Mouse (Mus musculus) heart, postnatal 0 days (tissue): ENCODE measurements at regions not wholly inside any gene's neighbourhood (a gene's known extent, or its start where the extent isn't known, plus 50 kb on each side); places are given as distances from the start of the nearest gene placed in this dataset.

Experiments
- ATAC-seq: fragments of 200-750 bp; cut with Nextera tagmentation; 2 replicates; pipeline ENCODE4 v1.8.0; 2017; ENCODE audit warnings: low read depth, moderate number of reproducible peaks, moderate library complexity; ENCODE audit not compliant: insufficient read depth
- DNase-seq: peaks from one replicate; pipeline ENCODE4 v3.0.0-alpha.2; 2016; ENCODE audit warnings: low spot score
- H3K27ac ChIP-seq: fragments of 300-500 bp; sonication (generic); 2 replicates; pipeline ENCODE4 v1.5.1; 2014; ENCODE audit warnings: low read depth, mild to moderate bottlenecking
- H3K27me3 ChIP-seq: fragments of 300-500 bp; sonication (generic); 2 replicates; pipeline ENCODE4 v1.6.1; 2014; ENCODE audit warnings: low read length, mixed read lengths; ENCODE audit not compliant: control insufficient read depth, insufficient read depth
- H3K36me3 ChIP-seq: fragments of 300-500 bp; sonication (generic); replicated peaks from 2 replicates; pipeline ENCODE4 v1.6.1; 2014; ENCODE audit warnings: low read length, mixed read lengths; ENCODE audit not compliant: control insufficient read depth, insufficient read depth
- H3K4me1 ChIP-seq: fragments of 300-500 bp; sonication (generic); 2 replicates; pipeline ENCODE4 v1.6.1; 2014; ENCODE audit warnings: antibody characterized with exemption; ENCODE audit not compliant: control insufficient read depth, insufficient read depth
- H3K4me2 ChIP-seq: fragments of 300-500 bp; sonication (generic); 2 replicates; pipeline ENCODE4 v1.6.1; 2014; ENCODE audit warnings: low read depth, mild to moderate bottlenecking, low read length, moderate library complexity
- H3K4me3 ChIP-seq: fragments of 300-500 bp; sonication (generic); 2 replicates; pipeline ENCODE4 v1.5.1; 2014; ENCODE audit warnings: low read depth, low read length
- H3K9ac ChIP-seq: fragments of 300-500 bp; sonication (generic); replicated peaks from 2 replicates; pipeline ENCODE4 v1.6.1; 2014; ENCODE audit warnings: low read depth, low read length, mixed read lengths
- H3K9me3 ChIP-seq: fragments of 300-500 bp; sonication (generic); replicated peaks from 2 replicates; pipeline ENCODE4 v1.6.1; 2016; ENCODE audit warnings: low read length; ENCODE audit not compliant: control insufficient read depth
- CTCF ChIP-seq: IDR thresholded peaks from 2 replicates; pipeline ENCODE4 v1.5.1; 2016; ENCODE audit warnings: antibody characterized with exemption, control low read depth, low read depth
- EP300 ChIP-seq: IDR thresholded peaks from 2 replicates; pipeline ENCODE4 v1.6.1; 2016; ENCODE audit warnings: antibody characterized with exemption, low read depth
- WGBS: fragments of 180-500 bp; shearing (Covaris S2); extraction: QIAGEN DNeasy Blood & Tissue Kit; methylation state at CpG from one replicate; pipeline ENCODE4 v1.1.7; 2014; 5-methylcytosine and 5-hydroxymethylcytosine counted together

DNA sequence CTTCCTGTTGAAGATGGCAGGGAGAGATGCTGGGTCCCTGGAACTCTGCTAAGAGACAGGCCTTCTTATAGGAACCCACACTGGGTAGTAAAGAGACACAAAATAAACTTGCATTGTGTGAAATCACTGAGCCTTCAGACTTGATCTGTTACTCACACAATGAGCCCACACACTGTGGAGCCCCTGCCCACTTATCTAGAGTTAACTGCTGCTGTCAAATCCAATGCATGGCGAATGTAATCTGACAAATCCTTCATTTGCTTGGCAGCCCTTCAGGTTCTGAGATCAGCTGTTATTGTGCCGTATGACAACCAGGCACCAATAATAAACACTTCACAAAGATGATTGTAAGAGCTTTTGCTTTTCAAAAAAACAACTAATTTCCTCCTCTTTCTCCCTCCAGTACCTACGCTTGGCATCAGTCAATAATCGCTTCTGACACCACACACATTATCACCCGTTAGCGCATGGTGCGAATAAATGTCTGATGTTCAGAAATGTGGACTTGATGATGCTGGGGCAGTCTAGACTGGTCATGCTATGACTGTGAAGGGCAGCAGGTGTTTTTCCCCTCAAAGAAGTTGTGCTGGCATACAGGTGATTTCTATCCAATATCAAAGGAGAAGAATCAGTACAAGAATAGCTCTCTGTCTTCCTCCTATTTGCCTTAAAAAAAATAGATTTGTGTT lies 81.4 kb upstream of the Ptgfrn start:
- H3K36me3 ChIP-seq = no peaks in the 10 kb centered on the region
- H3K9me3 ChIP-seq = no peaks in the 10 kb centered on the region
- no peak overlapping the region for H3K9ac ChIP-seq
- no peak for DNase-seq
- H3K4me2 ChIP-seq = no peak overlapping the region
- no peak overlapping the region for H3K27ac ChIP-seq
- no peak for ATAC-seq
- H3K4me1 ChIP-seq = peaks cover 5% of the 10 kb centered on the region
- WGBS = 64% methylated on average over 7 of the region's 7 CpGs
- no peak for TF ChIP-seq EP300
- TF ChIP-seq CTCF = no peak
- H3K4me3 ChIP-seq = no peak overlapping the region
- no peaks in the 10 kb centered on the region for H3K27me3 ChIP-seq

DNA sequence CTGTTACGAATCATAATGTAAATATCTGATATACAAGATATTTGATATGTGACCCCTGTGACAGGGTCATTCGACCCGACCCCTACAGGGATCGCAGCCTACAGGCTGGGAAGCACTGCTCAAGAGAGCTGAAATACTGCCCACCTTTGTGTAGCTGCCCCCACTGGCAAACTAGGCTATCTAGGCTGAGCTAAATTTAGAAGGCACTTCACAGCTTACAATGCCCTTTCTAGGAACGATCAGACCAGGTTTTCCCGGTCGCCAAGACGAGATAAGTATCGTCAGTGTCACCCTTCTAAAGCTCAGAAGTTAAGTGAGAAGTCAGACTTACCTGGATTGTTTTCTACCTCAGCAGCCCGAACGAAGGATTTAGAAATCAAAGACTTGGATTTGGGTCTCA lies 71.9 kb upstream of the Ptgfrn start:
- peaks cover 8% of the 10 kb centered on the region; the same call in 1 of the 2 replicates for H3K4me1 ChIP-seq
- H3K27me3 ChIP-seq = no peaks in the 10 kb centered on the region
- ATAC-seq = no peak
- no peak overlapping the region for H3K4me3 ChIP-seq
- peak; percentile 55 for DNase-seq
- no peak for TF ChIP-seq EP300
- TF ChIP-seq CTCF = no peak
- H3K9me3 ChIP-seq = peaks cover 15% of the 10 kb centered on the region
- H3K4me2 ChIP-seq = peak overlapping the region; percentile 39
- H3K36me3 ChIP-seq = no peaks in the 10 kb centered on the region
- WGBS = 34% methylated on average over 11 of the region's 11 CpGs
- no peak overlapping the region for H3K9ac ChIP-seq
- H3K27ac ChIP-seq = peak overlapping the region; percentile 51; the same call in 1 of the 2 replicates

DNA sequence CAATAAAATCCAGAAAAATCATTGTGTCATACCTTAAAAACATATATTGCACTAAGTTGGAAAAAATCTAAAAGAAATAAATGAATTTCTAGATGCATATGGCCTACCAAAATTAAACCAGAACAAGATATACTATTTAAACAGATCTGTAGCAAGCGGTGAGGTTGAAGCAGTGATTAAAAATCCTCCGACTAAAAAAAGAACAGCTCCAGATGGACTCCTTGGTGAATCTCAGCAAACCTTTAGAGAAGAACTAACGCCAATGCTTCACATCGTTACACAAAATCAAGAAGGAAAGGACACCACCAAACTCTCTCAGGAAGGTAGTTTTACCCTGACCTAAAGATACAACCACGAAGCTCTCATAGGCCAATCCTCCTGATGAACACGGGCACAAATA lies 63.9 kb upstream of the Ptgfrn start:
- Histone ChIP-seq H3K4me3 (no peak overlapping the region), H3K9me3 (no peaks in the 10 kb centered on the region; the same call in 1 of the 2 replicates), H3K27ac (no peak overlapping the region), H3K9ac (no peak overlapping the region), H3K27me3 (no peaks in the 10 kb centered on the region), H3K4me2 (no peak overlapping the region), H3K36me3 (no peaks in the 10 kb centered on the region), H3K4me1 (no peaks in the 10 kb centered on the region)
- WGBS = 83% methylated on average over 6 of the region's 6 CpGs
- DNase-seq (no peak), ATAC-seq (no peak)
- TF ChIP-seq EP300 = no peak
- no peak for TF ChIP-seq CTCF

DNA sequence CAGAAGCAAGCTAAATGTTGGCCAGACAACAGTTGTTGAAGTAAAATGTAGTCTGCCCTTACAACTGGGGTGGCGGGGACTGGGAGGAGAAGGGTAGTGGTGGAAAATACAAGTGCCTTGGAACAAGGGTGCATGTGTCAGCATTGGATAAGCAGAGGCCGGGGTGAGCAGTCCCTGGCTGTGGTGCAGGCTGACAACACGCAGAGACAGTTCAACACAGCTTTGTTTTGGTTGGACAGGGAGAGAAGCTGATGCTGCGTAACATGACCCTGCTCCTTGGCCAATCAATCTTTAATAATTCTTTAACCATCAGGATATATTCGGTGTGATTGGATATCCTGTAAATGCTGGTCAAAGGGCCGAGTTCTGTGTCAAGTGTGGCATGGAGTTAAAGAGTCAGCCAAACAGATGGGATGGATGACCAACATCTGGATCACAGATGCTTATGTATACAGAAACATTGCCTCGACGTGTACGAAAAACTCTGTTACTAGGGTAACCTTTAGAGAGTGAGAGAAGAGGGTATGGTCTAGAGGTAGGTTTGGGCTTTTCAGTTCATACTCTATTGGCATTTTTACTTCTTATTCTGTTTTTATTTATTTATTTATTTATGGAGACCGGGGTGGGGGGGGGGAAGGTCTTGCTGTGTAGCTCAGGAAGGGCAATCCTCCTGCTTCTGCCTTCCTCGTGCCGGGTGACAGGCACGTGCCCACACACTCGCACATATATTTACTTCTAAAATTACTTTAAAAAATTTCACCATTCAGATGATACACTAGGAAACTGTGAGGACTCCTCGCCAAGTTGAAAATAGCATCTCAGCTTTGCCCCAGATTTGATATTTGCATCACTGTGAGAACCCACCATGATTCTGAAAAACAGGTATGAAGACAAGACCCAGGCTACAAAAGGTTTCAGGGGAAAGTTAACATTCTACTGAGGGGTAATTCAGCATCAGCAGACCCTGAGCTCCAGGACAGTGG lies 60.2 kb upstream of the Ptgfrn start:
- Histone ChIP-seq H3K4me3 (no peak overlapping the region), H3K9me3 (no peaks in the 10 kb centered on the region), H3K4me1 (no peaks in the 10 kb centered on the region), H3K27ac (no peak overlapping the region), H3K9ac (no peak overlapping the region), H3K36me3 (no peaks in the 10 kb centered on the region), H3K27me3 (no peaks in the 10 kb centered on the region), H3K4me2 (no peak overlapping the region)
- TF ChIP-seq EP300 (no peak), CTCF (no peak)
- ATAC-seq = no peak
- DNase-seq = no peak
- 81% methylated on average over 15 of the region's 15 CpGs for WGBS

DNA sequence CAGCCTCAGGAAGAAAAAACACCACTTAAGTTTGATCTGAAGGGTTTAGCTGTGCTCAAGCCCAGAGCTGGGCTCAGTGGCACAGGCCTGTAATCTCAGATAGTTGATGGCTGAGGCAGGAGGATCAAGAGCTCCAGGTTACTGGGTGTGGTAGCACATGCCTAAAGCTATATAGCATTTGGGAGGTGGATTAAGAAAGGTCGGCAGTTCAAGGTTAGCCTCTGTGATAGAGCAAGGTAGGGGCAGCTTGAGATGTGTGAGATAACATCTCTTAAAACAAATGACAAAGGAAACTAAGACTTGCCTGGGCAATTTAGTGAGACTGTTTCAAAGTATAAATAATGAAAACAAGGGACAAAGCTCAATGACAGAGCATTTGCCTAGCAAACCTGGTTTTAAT lies 56.9 kb upstream of the Ptgfrn start:
- TF ChIP-seq EP300 (no peak), CTCF (no peak)
- H3K9me3 ChIP-seq = no peaks in the 10 kb centered on the region
- no peaks in the 10 kb centered on the region for H3K27me3 ChIP-seq
- H3K27ac ChIP-seq = no peak overlapping the region
- peaks cover 12% of the 10 kb centered on the region for H3K4me1 ChIP-seq
- no peak overlapping the region for H3K9ac ChIP-seq
- DNase-seq (no peak), ATAC-seq (no peak)
- H3K36me3 ChIP-seq = no peaks in the 10 kb centered on the region
- H3K4me2 ChIP-seq = no peak overlapping the region
- H3K4me3 ChIP-seq = no peak overlapping the region
- 82% methylated on average over 1 of the region's 1 CpGs for WGBS
